Mouse (Mus musculus) hindbrain, embryonic 13.5 days (tissue): Measurements from ENCODE around the gene Pglyrp2. TPM values are rescaled to one million over a fixed set of nuclear protein-coding genes. Genes with fewer than 3 reads are reported as not detected.

Source experiments
- ATAC-seq: fragments of 200-750 bp; cut with Nextera tagmentation; 2 replicates; pipeline ENCODE4 v1.8.0; 2017; ENCODE audit warnings: moderate TSS enrichment; ENCODE audit not compliant: low FRiP score
- H3K27ac ChIP-seq: fragments of 300-500 bp; sonication (generic); 2 replicates; pipeline ENCODE4 v1.5.1; 2015; ENCODE audit warnings: inconsistent platforms, mild to moderate bottlenecking, moderate library complexity
- H3K27me3 ChIP-seq: fragments of 300-500 bp; sonication (generic); 2 replicates; pipeline ENCODE4 v1.6.1; 2015; ENCODE audit warnings: mild to moderate bottlenecking, inconsistent platforms
- H3K36me3 ChIP-seq: fragments of 300-500 bp; sonication (generic); 2 replicates; pipeline ENCODE4 v1.6.1; 2015; ENCODE audit warnings: mild to moderate bottlenecking, inconsistent platforms
- H3K4me1 ChIP-seq: fragments of 300-500 bp; sonication (generic); replicated peaks from 2 replicates; pipeline ENCODE4 v1.6.1; 2015; ENCODE audit warnings: inconsistent platforms
- H3K4me2 ChIP-seq: fragments of 300-500 bp; sonication (generic); 2 replicates; pipeline ENCODE4 v1.6.1; 2015; ENCODE audit warnings: inconsistent platforms, mild to moderate bottlenecking, moderate library complexity
- H3K4me3 ChIP-seq: fragments of 300-500 bp; sonication (generic); 2 replicates; pipeline ENCODE4 v1.5.1; 2015; ENCODE audit warnings: mild to moderate bottlenecking, inconsistent platforms
- H3K9ac ChIP-seq: fragments of 300-500 bp; sonication (generic); 2 replicates; pipeline ENCODE4 v1.6.1; 2015; ENCODE audit warnings: mild to moderate bottlenecking, inconsistent platforms
- H3K9me3 ChIP-seq: fragments of 300-500 bp; sonication (generic); 2 replicates; pipeline ENCODE4 v1.6.1; 2016; ENCODE audit warnings: inconsistent platforms
- WGBS: fragments of 180-500 bp; shearing (Covaris S2); methylation state at CpG from one replicate; pipeline ENCODE4 v1.1.7; 2015; 5-methylcytosine and 5-hydroxymethylcytosine counted together
- microRNA-seq: library from miRNA; unstranded; fragments of <30 nt; microRNA quantifications from one replicate; pipeline ENCODE4, GENCODE M21; 2016
- polyA plus RNA-seq: library from polyadenylated mRNA; unstranded; fragments of >200 nt; fragmentation: Nextera tagmentation; extraction: Ambion mirVana; gene quantifications from 2 replicates; pipeline ENCODE4 v1.2.1, GENCODE M21; 2015

Pglyrp2 gene
- polyA plus RNA-seq, 1 experiment from 2014 or later: 0.12 TPM

GRCm38 (mm10) chr17:32365296-32365695, 58.7 kb downstream of the Pglyrp2 start:
- no peaks in the 10 kb centered on the region for H3K9me3 ChIP-seq
- no peak for ATAC-seq
- H3K9ac ChIP-seq: no peak overlapping the region
- no peak overlapping the region for H3K4me3 ChIP-seq
- WGBS: 84% methylated on average over 1 of the region's 1 CpGs
- H3K4me2 ChIP-seq: no peak overlapping the region
- H3K36me3 ChIP-seq: peaks cover 33% of the 10 kb centered on the region
- H3K27ac ChIP-seq: peak overlapping the region; percentile 85; the same call in 1 of the 2 replicates
- no peaks in the 10 kb centered on the region for H3K27me3 ChIP-seq
- H3K4me1 ChIP-seq: peaks cover 37% of the 10 kb centered on the region

DNA sequence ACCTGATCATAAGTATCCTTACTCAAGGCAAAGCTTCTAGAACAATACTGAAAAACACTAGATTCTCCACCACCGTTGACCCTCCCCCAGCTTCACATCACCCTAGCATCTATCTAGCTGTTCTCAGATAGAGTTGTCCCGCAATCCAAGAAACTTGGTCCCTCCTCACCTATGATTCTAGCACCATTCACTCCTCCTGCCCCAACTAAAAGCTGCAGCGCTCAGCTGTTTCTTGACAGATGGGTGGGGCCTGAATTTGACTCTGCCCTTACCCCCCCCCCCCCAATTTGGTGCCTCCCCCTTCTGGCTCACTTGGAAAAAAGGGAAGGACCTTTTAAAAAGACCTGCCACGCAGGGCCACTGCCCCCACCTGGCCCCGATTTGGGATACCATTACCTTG, 59.1 kb downstream of the Pglyrp2 start:
- peak overlapping the region; percentile 91 for H3K4me3 ChIP-seq
- no peaks in the 10 kb centered on the region for H3K9me3 ChIP-seq
- peak overlapping the region; percentile 85 for H3K27ac ChIP-seq
- H3K36me3 ChIP-seq: peaks cover 37% of the 10 kb centered on the region
- H3K9ac ChIP-seq: peak overlapping the region; percentile 96
- H3K4me1 ChIP-seq: peaks cover 37% of the 10 kb centered on the region
- no peaks in the 10 kb centered on the region for H3K27me3 ChIP-seq
- peak overlapping the region; percentile 83 for H3K4me2 ChIP-seq
- peak; percentile 27 for ATAC-seq
- WGBS: 62% methylated on average over 5 of the region's 5 CpGs

DNA sequence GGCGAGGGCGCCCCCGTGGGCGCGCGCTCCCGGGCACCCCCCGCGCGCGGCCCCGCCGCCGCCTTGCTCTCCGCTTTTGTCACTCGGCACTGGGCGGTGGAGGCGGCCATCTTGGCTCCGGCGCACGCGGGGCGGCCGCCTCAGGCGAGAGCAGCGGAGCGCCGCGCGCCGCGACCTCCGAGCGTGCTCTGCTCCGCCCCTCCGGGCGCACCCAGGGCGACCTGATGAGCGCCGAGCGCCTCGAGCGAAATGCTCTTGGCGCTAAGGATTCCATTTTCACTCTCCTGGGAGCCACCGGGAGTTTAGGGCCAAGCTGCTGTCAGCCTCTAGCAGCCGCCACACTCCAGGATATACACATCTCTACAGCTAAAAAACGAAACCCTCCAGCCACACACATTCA, 59.6 kb downstream of the Pglyrp2 start:
- Histone ChIP-seq H3K27ac (peak overlapping the region; percentile 85), H3K4me3 (peak overlapping the region; percentile 91), H3K9ac (peak overlapping the region; percentile 96), H3K4me2 (peak overlapping the region; percentile 83), H3K9me3 (no peaks in the 10 kb centered on the region), H3K4me1 (peaks cover 37% of the 10 kb centered on the region), H3K36me3 (peaks cover 42% of the 10 kb centered on the region), H3K27me3 (no peaks in the 10 kb centered on the region)
- peak; percentile 94 for ATAC-seq
- under 1% methylated on average over 47 of the region's 47 CpGs for WGBS

GRCm38 (mm10) chr17:32363821-32364301, 60.1 kb downstream of the Pglyrp2 start:
- H3K4me3 ChIP-seq: peak overlapping the region; percentile 91
- H3K4me2 ChIP-seq: peak overlapping the region; percentile 83
- H3K9ac ChIP-seq: peak overlapping the region; percentile 96
- no peaks in the 10 kb centered on the region for H3K27me3 ChIP-seq
- H3K27ac ChIP-seq: peak overlapping the region; percentile 85
- peaks cover 47% of the 10 kb centered on the region for H3K36me3 ChIP-seq
- H3K4me1 ChIP-seq: peaks cover 34% of the 10 kb centered on the region
- no peaks in the 10 kb centered on the region for H3K9me3 ChIP-seq
- peak; percentile 57 for ATAC-seq
- under 1% methylated on average over 22 of the region's 50 CpGs for WGBS

DNA sequence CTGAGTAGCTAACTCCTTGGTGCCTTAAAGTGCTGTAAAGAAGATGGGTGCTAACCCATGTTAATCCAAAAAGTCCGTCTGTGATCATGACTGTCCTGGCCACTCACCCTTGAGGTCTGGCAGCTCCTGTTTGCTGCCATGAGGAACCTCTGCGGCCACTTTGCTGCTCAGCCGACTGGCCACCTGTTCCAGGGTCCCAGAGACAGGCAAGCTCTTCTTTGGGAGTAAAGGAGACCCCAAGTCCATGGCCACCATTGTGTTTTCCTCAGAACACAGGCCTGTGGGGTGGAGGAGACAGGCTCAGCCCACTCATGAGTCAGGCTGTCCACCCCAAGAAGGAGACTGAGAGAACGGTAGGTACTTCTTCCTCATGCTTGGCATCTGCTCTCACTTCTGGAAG, 61.3 kb downstream of the Pglyrp2 start:
- H3K36me3 ChIP-seq: peaks cover 56% of the 10 kb centered on the region
- ATAC-seq: no peak

More for the DNA sequence above, 61.3 kb downstream of the Pglyrp2 start:
- WGBS: 85% methylated on average over 4 of the region's 4 CpGs
- H3K27me3 ChIP-seq: no peaks in the 10 kb centered on the region
- H3K4me1 ChIP-seq: peaks cover 32% of the 10 kb centered on the region
- H3K9me3 ChIP-seq: no peaks in the 10 kb centered on the region
- peak overlapping the region; percentile 91 for H3K4me3 ChIP-seq
- no peak overlapping the region for H3K27ac ChIP-seq
- peak overlapping the region; percentile 83 for H3K4me2 ChIP-seq
- H3K9ac ChIP-seq: peak overlapping the region; percentile 96

Small RNA genes within 50 kb of the gene (microRNA-seq; reads per million reads assigned to microRNA genes)
- gene Gm22201: not detected

Other genes starting within 250 kb of the Pglyrp2 start
- gene Ephx3, start 234.6 kb downstream of the Pglyrp2 start, polyA plus RNA-seq: 0.10 and 0.23 TPM in 2 replicates
- 81.8 and 83.9 TPM in 2 replicates for gene Brd4, start 139.4 kb downstream of the Pglyrp2 start, polyA plus RNA-seq
- gene Akap8, start 102.9 kb downstream of the Pglyrp2 start, polyA plus RNA-seq: 109 TPM in 2 replicates
- gene Akap8l, start 73.6 kb downstream of the Pglyrp2 start, polyA plus RNA-seq: 148 and 156 TPM in 2 replicates
- gene Wiz, start 34.7 kb downstream of the Pglyrp2 start, polyA plus RNA-seq: 35.3 and 35.9 TPM in 2 replicates
- 0.62 and 0.83 TPM in 2 replicates for gene Rasal3, start 20.6 kb downstream of the Pglyrp2 start, polyA plus RNA-seq
- gene Cyp4f39, start 28.6 kb upstream of the Pglyrp2 start, polyA plus RNA-seq: 1.3 and 1.4 TPM in 2 replicates
- gene Cyp4f17, start 81.9 kb upstream of the Pglyrp2 start, polyA plus RNA-seq: 12.8 and 13.1 TPM in 2 replicates
- 19.9 and 23.4 TPM in 2 replicates for gene Cyp4f16, start 112.4 kb upstream of the Pglyrp2 start, polyA plus RNA-seq
- 1.1 TPM in 1 of 2 replicates, not detected in the other for gene Cyp4f37, start 197.1 kb upstream of the Pglyrp2 start, polyA plus RNA-seq
- gene Cyp4f40, start 234.7 kb upstream of the Pglyrp2 start, polyA plus RNA-seq: not detected in 2 replicates